Mouse (Mus musculus) retina, embryonic 14.5 days (tissue): ENCODE measurements around the gene Phka2.
A peak's percentile ranks its signal among the peaks of the same experiment; 100 is the strongest.

Experiments
- DNase-seq: peaks from one replicate; pipeline ENCODE4 v3.0.0-alpha.2; 2015; ENCODE audit warnings: low spot score

Gene Phka2

GRCm38 (mm10) chrX:160598562-160599458 lies 96.8 kb downstream of the Phka2 start:
- DNase-seq: peak; percentile 68

DNA sequence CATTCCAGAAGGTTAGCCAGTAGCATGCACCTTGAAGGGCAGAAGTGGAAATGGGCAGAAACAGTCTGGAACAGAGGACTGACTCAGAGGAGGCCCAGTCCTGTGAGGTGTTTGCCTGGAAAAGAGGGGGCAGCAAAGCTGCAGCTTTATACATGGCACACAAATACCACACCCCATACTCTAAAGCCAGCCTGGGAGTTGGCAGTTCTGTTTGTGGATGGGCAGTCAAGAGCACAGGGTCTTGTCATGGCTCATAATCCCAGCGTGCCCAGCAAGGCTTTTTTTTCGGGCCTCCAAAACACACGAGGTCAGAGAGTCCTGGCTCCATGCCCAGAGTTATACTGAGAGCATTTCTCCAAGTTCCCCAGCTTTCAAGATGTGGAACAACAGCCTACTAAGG lies 99.1 kb downstream of the Phka2 start:
- no peak for DNase-seq

- DNase-seq: no peak
These were observed 100.8 kb downstream of the Phka2 start for GRCm38 (mm10) chrX:160602770-160603169.

DNA sequence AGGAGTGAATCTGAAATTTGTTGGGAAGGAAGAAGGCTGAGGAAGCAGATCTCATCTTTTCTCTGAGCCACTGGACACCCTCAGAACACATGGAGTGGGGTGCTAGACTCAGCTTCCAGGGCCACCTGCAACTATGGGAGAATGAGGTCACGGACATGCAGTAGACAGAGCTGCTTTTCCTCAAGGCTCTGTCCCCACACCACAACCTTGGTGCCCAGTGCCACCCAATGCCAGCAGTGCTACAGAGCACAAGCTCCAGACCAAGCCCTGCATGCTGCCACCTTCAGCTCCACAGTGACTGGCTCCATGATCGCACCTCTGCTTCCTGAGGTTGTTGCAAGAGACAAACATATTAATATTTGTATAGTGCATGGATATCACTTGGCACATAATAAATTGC lies 101.3 kb downstream of the Phka2 start:
- DNase-seq: no peak

DNA sequence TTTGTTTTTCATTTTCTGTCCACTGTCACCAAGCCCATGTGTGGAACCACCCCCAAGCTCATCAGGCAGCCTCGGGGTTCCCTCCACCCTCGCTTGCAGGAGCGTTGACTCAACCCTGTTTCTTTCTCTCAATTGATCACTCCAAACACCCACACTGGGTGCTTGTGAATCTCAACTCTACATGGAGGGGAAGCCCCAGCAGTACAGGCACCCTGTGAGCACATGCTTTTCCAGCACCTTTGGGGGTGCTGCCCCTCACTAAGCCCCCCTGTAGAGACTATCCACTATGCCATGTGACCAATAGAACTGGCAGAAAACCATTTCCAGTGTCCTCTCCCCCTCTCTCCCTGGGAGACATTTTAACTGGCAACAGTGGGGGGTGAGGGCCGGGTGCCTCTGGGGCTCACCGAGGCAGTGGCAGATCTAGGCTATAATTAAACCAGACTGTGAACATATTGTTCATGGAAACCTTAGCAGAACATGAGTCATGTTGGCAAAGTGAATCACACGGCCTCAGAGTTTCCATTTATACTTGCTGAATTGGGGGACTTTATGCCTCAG lies 102.1 kb downstream of the Phka2 start:
- no peak for DNase-seq

DNA sequence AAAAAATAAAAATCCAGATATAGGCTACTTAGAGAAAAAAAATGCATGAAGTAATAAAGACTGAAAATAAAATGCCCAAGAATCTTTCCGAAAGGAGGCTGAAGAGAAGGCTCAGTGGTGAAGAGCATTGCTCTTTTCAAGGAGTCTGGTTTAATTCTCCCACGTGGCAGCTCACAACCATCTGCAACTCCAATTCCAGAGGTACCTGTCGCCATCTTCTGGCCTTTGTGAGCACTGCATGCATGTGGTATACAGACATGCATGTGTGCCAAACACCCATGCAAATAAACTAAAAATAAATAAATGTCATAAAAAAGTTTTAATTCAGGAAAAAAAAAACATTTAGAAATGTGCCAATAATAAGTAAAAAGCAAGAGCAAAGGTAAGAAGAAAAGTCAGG lies 107.9 kb downstream of the Phka2 start:
- DNase-seq: peak; percentile 54

DNA sequence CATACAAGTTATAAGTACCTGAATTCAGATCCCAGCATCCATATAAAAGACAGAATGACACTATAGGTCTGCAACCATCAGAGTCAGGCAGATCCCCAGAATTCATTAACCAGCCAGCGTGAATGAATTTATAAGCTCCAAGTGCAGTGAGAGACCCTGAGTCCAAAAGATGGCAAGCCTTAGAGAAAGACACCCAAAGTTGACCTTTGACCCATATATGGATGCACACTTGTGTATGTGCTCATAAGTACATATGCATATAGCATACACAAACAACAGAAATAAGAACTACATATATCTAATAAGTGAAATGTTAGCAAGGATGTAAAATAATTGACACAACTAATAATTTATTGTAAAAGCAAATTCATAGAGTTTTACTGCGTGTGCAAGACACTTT lies 108.5 kb downstream of the Phka2 start:
- DNase-seq: no peak

- no peak for DNase-seq
These were observed 109.1 kb downstream of the Phka2 start for GRCm38 (mm10) chrX:160610882-160611644.
